Mouse (Mus musculus) yolk sac, embryonic 10.5 days (tissue): ENCODE data around the gene 1110051M20Rik.
A peak's percentile ranks its signal among the peaks of the same experiment; 100 is the strongest.

ENCODE experiments used
- DNase-seq: peaks from one replicate; pipeline ENCODE4 v3.0.0-alpha.2; 2017; ENCODE audit warnings: low spot score

1110051M20Rik gene

GRCm38 (mm10) chr2:91348936-91349335 is 95.6 kb downstream of the 1110051M20Rik start:
- DNase-seq = no peak

- no peak for DNase-seq
Measured at GRCm38 (mm10) chr2:91345644-91346043, 98.9 kb downstream of the 1110051M20Rik start.

GRCm38 (mm10) chr2:91339591-91339990 is 104.9 kb downstream of the 1110051M20Rik start:
- DNase-seq = no peak

GRCm38 (mm10) chr2:91335128-91335527 is 109.4 kb downstream of the 1110051M20Rik start:
- no peak for DNase-seq

GRCm38 (mm10) chr2:91331051-91331843 is 113.3 kb downstream of the 1110051M20Rik start:
- no peak for DNase-seq

- no peak for DNase-seq
Measured at GRCm38 (mm10) chr2:91329996-91330738, 114.3 kb downstream of the 1110051M20Rik start.

- DNase-seq = no peak
Measured at GRCm38 (mm10) chr2:91328729-91329125, 115.8 kb downstream of the 1110051M20Rik start.

GRCm38 (mm10) chr2:91327968-91328728 is 116.4 kb downstream of the 1110051M20Rik start:
- peak; percentile 53 for DNase-seq

- no peak for DNase-seq
Measured at GRCm38 (mm10) chr2:91326746-91327350, 117.7 kb downstream of the 1110051M20Rik start.

- no peak for DNase-seq
Measured at GRCm38 (mm10) chr2:91324761-91325421, 119.6 kb downstream of the 1110051M20Rik start.

- DNase-seq = no peak
Measured at GRCm38 (mm10) chr2:91324346-91324745, 120.2 kb downstream of the 1110051M20Rik start.

- DNase-seq = peak; percentile 50
Measured at GRCm38 (mm10) chr2:91322490-91322889, 122.0 kb downstream of the 1110051M20Rik start.

GRCm38 (mm10) chr2:91321923-91322322 is 122.6 kb downstream of the 1110051M20Rik start:
- no peak for DNase-seq

GRCm38 (mm10) chr2:91320559-91321529 is 123.7 kb downstream of the 1110051M20Rik start:
- no peak for DNase-seq

- DNase-seq = no peak
Measured at GRCm38 (mm10) chr2:91314184-91314583, 130.3 kb downstream of the 1110051M20Rik start.

- no peak for DNase-seq
Measured at GRCm38 (mm10) chr2:91312578-91313311, 131.8 kb downstream of the 1110051M20Rik start.

GRCm38 (mm10) chr2:91309546-91309945 is 135.0 kb downstream of the 1110051M20Rik start:
- no peak for DNase-seq

GRCm38 (mm10) chr2:91308680-91309079 is 135.8 kb downstream of the 1110051M20Rik start:
- no peak for DNase-seq

GRCm38 (mm10) chr2:91306589-91306988 is 137.9 kb downstream of the 1110051M20Rik start:
- DNase-seq = no peak
